In the genomic region with DNA sequence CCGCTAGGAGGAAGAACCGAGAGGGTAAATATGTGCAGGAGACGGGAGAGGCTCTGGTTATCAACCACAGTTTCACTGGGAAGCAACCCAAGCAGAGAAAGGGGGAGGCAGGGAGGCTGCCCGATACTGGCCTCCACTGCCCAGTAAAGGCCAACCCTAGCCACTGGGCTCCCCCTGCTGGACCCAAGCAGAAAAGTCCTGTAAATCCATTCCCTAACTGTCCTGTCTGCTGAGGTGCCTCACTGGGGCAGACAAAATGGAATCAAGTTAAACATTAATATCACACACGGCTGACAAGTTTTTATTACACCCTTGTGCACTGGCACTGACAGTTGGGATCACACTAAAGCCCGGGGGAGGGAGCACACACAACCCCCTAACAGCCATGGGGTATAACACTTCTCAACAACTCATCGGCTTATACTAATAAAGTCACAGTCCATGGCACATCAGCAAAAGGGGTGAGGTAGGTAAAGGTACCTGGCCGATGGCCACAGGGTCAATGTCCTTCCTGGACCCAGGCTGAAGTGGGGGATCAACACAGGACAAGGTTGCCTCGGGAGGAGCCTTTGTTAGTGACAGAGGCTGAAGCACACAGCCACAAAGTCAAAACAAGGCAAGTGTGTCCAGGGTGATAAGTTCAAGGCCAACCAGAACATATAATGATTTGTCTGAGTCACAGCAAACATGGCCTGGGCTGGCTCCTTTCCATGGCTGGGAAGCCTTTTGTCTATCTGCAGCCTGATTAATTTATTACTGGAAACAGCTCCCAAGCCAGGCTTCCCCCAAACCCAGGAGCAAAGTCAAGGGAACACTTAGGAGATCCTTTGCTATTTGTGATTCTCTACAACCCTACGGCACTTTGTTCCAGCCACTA, we compare ENCODE assay signal across 9 mouse cellular contexts. TPM values are rescaled to one million over a fixed set of nuclear protein-coding genes. Genes with fewer than 3 reads are reported as not detected.
DNase-seq lines count a peak whose midpoint lies in the region; TF ChIP-seq lines count a peak whose summit lies in the region.
"Had no signal": no experiment of that assay in that cellular context is flagged by ENCODE, and none has a peak within 500 bp of the region (broad histone marks: within the 10 kb centered on the region; RNA-seq: fewer than 3 reads in every experiment).

No protein-coding gene starts in this region.

- H3K4me1 ChIP-seq in thymus, adult 2 months (replicated peaks; ENCODE audit: control insufficient read depth, insufficient read depth, low read length), result peaks cover 4% of the 10 kb centered on the region

- no peak overlapping the region for H3K4me3 ChIP-seq in thymus, adult 2 months (ENCODE audit: control insufficient read depth, insufficient read depth, low read length)

- no peaks in the 10 kb centered on the region for H3K27me3 ChIP-seq in thymus, adult 2 months (ENCODE audit: control insufficient read depth, insufficient read depth, low read length)

- peak; percentile 23; the same call in 1 of the 2 replicates for TF ChIP-seq CTCF in thymus, adult 2 months (IDR thresholded peaks at IDR 0.05; ENCODE audit: borderline replicate concordance, control insufficient read depth, extremely low read depth, insufficient read depth, low read length, poor library complexity)
- peak; percentile 64 for TF ChIP-seq CTCF in brain, embryonic 14.5 days (IDR thresholded peaks at IDR 0.05; ENCODE audit: borderline replicate concordance, extremely low read depth, insufficient read depth, insufficient read length)

- no peaks in the 10 kb centered on the region for H3K36me3 ChIP-seq in thymus, adult 2 months (ENCODE audit: control insufficient read depth, insufficient read depth, low read length)

- no peak for TF ChIP-seq POLR2A in thymus, adult 2 months (IDR thresholded peaks at IDR 0.05; ENCODE audit: control insufficient read depth, extremely low read depth, insufficient read depth, low read length, poor library complexity)
- no peak for TF ChIP-seq POLR2A in brain, embryonic 14.5 days (IDR thresholded peaks at IDR 0.05; ENCODE audit: borderline replicate concordance, extremely low read depth, insufficient read depth, insufficient read length, poor library complexity, severe bottlenecking)

- no peak for DNase-seq in thymus, adult 2 months
- DNase-seq in thymus, postnatal 10 days (ENCODE audit: low spot score in 2 of 2), result no peak
- peak; percentile 36 for DNase-seq in brain, embryonic 14.5 days (ENCODE audit: low read depth)
- DNase-seq in heart, adult 18-20 months, result peak; percentile 66 to 71
- peak; percentile 85 to 93 for DNase-seq in kidney, postnatal 25 days
- peak; percentile 35 for DNase-seq in mesoderm, embryonic 11.5 days (ENCODE audit: low read depth, low spot score)
- DNase-seq in yolk sac, embryonic 10.5 days (ENCODE audit: low spot score), result peak; percentile 79
- no peak for DNase-seq in thymus, postnatal 14 days

- no peak overlapping the region for H3K27ac ChIP-seq in thymus, adult 2 months (ENCODE audit: control insufficient read depth, insufficient read depth, low read length)

- 76% methylated on average over 10 of the region's 10 CpGs for WGBS in thymus, adult 2 months

RNA-seq across cellular contexts. Expression of a gene that starts 6.0 kb away (rescaled TPM):
- polyA plus RNA-seq in thymus, adult 2 months (2012; rRNA removed), result 22.5 and 25.7 TPM in 2 replicates
- polyA plus RNA-seq in brain, embryonic 14.5 days (2012; rRNA removed), result 11.8 and 14.4 TPM in 2 replicates
- total RNA-seq in heart, adult 18-20 months (2021), result 10 to 100 TPM; 16.7 to 17.4 TPM

RNA-seq across cellular contexts. Expression of a gene that starts 9.9 kb away (rescaled TPM):
- 0.98 and 1.3 TPM in 2 replicates for polyA plus RNA-seq in thymus, adult 2 months (2012; rRNA removed)
- polyA plus RNA-seq in brain, embryonic 14.5 days (2012; rRNA removed), result 0.09 and 0.16 TPM in 2 replicates
- 1 to 10 TPM in 1 of 2 experiments, under 1 TPM in 1; 0.79 to 2.2 TPM for total RNA-seq in heart, adult 18-20 months (2021)
- total RNA-seq: gastrocnemius, postnatal 4 days had no signal

RNA-seq across cellular contexts. Expression of a gene that starts 21.5 kb away (rescaled TPM):
- 94.2 and 95.5 TPM in 2 replicates for polyA plus RNA-seq in thymus, adult 2 months (2012; rRNA removed)
- polyA plus RNA-seq in brain, embryonic 14.5 days (2012; rRNA removed), result 71.6 and 83.7 TPM in 2 replicates
- 10 to 100 TPM; 23.4 to 25.1 TPM for total RNA-seq in heart, adult 18-20 months (2021)

RNA-seq across cellular contexts. Expression of a gene that starts 45.0 kb away (rescaled TPM):
- 46.6 and 63.0 TPM in 2 replicates for polyA plus RNA-seq in thymus, adult 2 months (2012; rRNA removed)
- polyA plus RNA-seq in brain, embryonic 14.5 days (2012; rRNA removed), result 12.3 and 17.8 TPM in 2 replicates
- 10 to 100 TPM in 1 of 2 experiments, 1 to 10 TPM in 1; 7.4 to 10.3 TPM for total RNA-seq in heart, adult 18-20 months (2021)

Comparison
In these comparisons a context has a peak if more than half of its experiments do, and no peak if none do; other contexts are left out.
1. DNase-seq: peak in brain, embryonic 14.5 days (single experiment), heart, adult 18-20 months (2 of 2), kidney, postnatal 25 days (2 of 2), mesoderm, embryonic 11.5 days (single experiment) and yolk sac, embryonic 10.5 days (single experiment); none in thymus, adult 2 months (single experiment), thymus, postnatal 10 days (0 of 2) and thymus, postnatal 14 days (single experiment).